18 mouse cellular contexts compared by ENCODE assay signal in genomic region chr11:114534436-114534835, GRCm38 (mm10).
DNase-seq lines count a peak whose midpoint lies in the region; ATAC-seq and TF ChIP-seq lines count a peak whose summit lies in the region.
"Had no signal": no experiment of that assay in that cellular context is flagged by ENCODE, and none has a peak within 500 bp of the region (broad histone marks: within the 10 kb centered on the region; RNA-seq: fewer than 3 reads in every experiment).

No protein-coding gene starts in this region.

- no peak for DNase-seq in hindbrain, embryonic 14.5 days (ENCODE audit: low spot score)
- DNase-seq in layer of hippocampus, adult 2 months (ENCODE audit: low spot score in 2 of 2) = peak; percentile 40 to 41
- DNase-seq in layer of hippocampus, adult 9-10 months (ENCODE audit: low spot score) = peak; percentile 15
- no peak for DNase-seq in kidney, postnatal 14 days
- DNase-seq: adrenal gland, adult 2 months; adrenal gland, postnatal 25 days; cerebellum, adult 18-20 months; cerebellum, adult 9-11 months; cerebellum, postnatal 36 days; gastrocnemius, adult 2 months; gastrocnemius, postnatal 25 days had no signal

- peaks cover 33% of the 10 kb centered on the region for H3K4me1 ChIP-seq in hindbrain, embryonic 13.5 days (replicated peaks)
- peaks cover 17% of the 10 kb centered on the region for H3K4me1 ChIP-seq in hindbrain, embryonic 14.5 days (replicated peaks; ENCODE audit: control insufficient read depth, insufficient read depth, low read length)
- peaks cover 29% of the 10 kb centered on the region for H3K4me1 ChIP-seq in midbrain, embryonic 12.5 days
- H3K4me1 ChIP-seq in midbrain, embryonic 16.5 days (ENCODE audit: control insufficient read depth, insufficient read depth, low read length) = peaks cover 18% of the 10 kb centered on the region

- H3K27ac ChIP-seq in hindbrain, embryonic 13.5 days = 0 out of 2 replicates have a peak overlapping the region, but pooled peaks have one; percentile 44
- H3K27ac ChIP-seq in hindbrain, embryonic 14.5 days = no peak overlapping the region
- H3K27ac ChIP-seq in midbrain, embryonic 12.5 days (replicated peaks) = peak overlapping the region; percentile 10; the same call in 1 of the 2 replicates
- H3K27ac ChIP-seq in midbrain, embryonic 16.5 days (ENCODE audit: low read length) = no peak overlapping the region
- H3K27ac ChIP-seq in layer of hippocampus, adult 2 months = peak overlapping the region; percentile 70
- H3K27ac ChIP-seq: embryonic facial prominence, embryonic 13.5 days; forebrain, embryonic 13.5 days; gastrocnemius, adult 2 months had no signal

- no peaks in the 10 kb centered on the region; the same call in 1 of the 2 replicates for H3K27me3 ChIP-seq in hindbrain, embryonic 13.5 days
- H3K27me3 ChIP-seq in hindbrain, embryonic 14.5 days (ENCODE audit: control insufficient read depth, insufficient read depth, low read length) = no peaks in the 10 kb centered on the region
- H3K27me3 ChIP-seq in midbrain, embryonic 12.5 days = no peaks in the 10 kb centered on the region
- H3K27me3 ChIP-seq in midbrain, embryonic 16.5 days (ENCODE audit: control insufficient read depth, insufficient read depth, low read depth, low read length) = no peaks in the 10 kb centered on the region
- H3K27me3 ChIP-seq: embryonic facial prominence, embryonic 13.5 days; forebrain, embryonic 13.5 days had no signal

- no peak for ATAC-seq in hindbrain, embryonic 13.5 days (ENCODE audit: low FRiP score)
- ATAC-seq in hindbrain, embryonic 14.5 days (ENCODE audit: low FRiP score) = no peak
- no peak for ATAC-seq in midbrain, embryonic 12.5 days (ENCODE audit: low FRiP score, low read depth)
- no peak for ATAC-seq in midbrain, embryonic 16.5 days
- ATAC-seq: forebrain, embryonic 13.5 days; Patski had no signal

- no peak overlapping the region for H3K4me3 ChIP-seq in hindbrain, embryonic 13.5 days
- no peak overlapping the region for H3K4me3 ChIP-seq in hindbrain, embryonic 14.5 days (replicated peaks; ENCODE audit: low read length)
- H3K4me3 ChIP-seq in midbrain, embryonic 12.5 days = no peak overlapping the region
- H3K4me3 ChIP-seq in midbrain, embryonic 16.5 days (ENCODE audit: low read depth, low read length) = no peak overlapping the region
- H3K4me3 ChIP-seq in layer of hippocampus, adult 2 months = no peak overlapping the region
- H3K4me3 ChIP-seq: embryonic facial prominence, embryonic 13.5 days; forebrain, embryonic 13.5 days; gastrocnemius, adult 2 months; heart, embryonic 12.5 days had no signal

- no peak overlapping the region for H3K9ac ChIP-seq in hindbrain, embryonic 13.5 days
- H3K9ac ChIP-seq in hindbrain, embryonic 14.5 days = no peak overlapping the region
- no peak overlapping the region for H3K9ac ChIP-seq in midbrain, embryonic 12.5 days (replicated peaks)
- no peak overlapping the region for H3K9ac ChIP-seq in midbrain, embryonic 16.5 days (ENCODE audit: low read depth, low read length)
- H3K9ac ChIP-seq: embryonic facial prominence, embryonic 13.5 days; forebrain, embryonic 13.5 days; heart, embryonic 12.5 days had no signal

- 49% methylated on average over 7 of the region's 7 CpGs for WGBS in hindbrain, embryonic 13.5 days
- 58% methylated on average over 7 of the region's 7 CpGs for WGBS in hindbrain, embryonic 14.5 days
- WGBS in midbrain, embryonic 12.5 days = 66% methylated on average over 7 of the region's 7 CpGs
- WGBS in midbrain, embryonic 16.5 days = 45% methylated on average over 7 of the region's 7 CpGs

- H3K9me3 ChIP-seq in hindbrain, embryonic 13.5 days = no peaks in the 10 kb centered on the region
- H3K9me3 ChIP-seq in hindbrain, embryonic 14.5 days (ENCODE audit: control insufficient read depth, low read length) = no peaks in the 10 kb centered on the region
- H3K9me3 ChIP-seq in midbrain, embryonic 12.5 days = no peaks in the 10 kb centered on the region
- no peaks in the 10 kb centered on the region for H3K9me3 ChIP-seq in midbrain, embryonic 16.5 days (replicated peaks; ENCODE audit: control insufficient read depth, low read length, poor library complexity, severe bottlenecking)
- H3K9me3 ChIP-seq: forebrain, embryonic 13.5 days had no signal

- H3K36me3 ChIP-seq in hindbrain, embryonic 13.5 days = no peaks in the 10 kb centered on the region
- no peaks in the 10 kb centered on the region for H3K36me3 ChIP-seq in hindbrain, embryonic 14.5 days (replicated peaks; ENCODE audit: control insufficient read depth, insufficient read depth)
- no peaks in the 10 kb centered on the region for H3K36me3 ChIP-seq in midbrain, embryonic 12.5 days
- H3K36me3 ChIP-seq in midbrain, embryonic 16.5 days (ENCODE audit: control insufficient read depth, insufficient read depth, low read length) = no peaks in the 10 kb centered on the region
- H3K36me3 ChIP-seq: embryonic facial prominence, embryonic 13.5 days; heart, embryonic 12.5 days had no signal

- no peak for TF ChIP-seq CTCF in layer of hippocampus, adult 2 months (conservative IDR thresholded peaks at IDR 0.05)

- H3K4me2 ChIP-seq in hindbrain, embryonic 13.5 days = no peak overlapping the region
- no peak overlapping the region for H3K4me2 ChIP-seq in hindbrain, embryonic 14.5 days (replicated peaks)
- no peak overlapping the region for H3K4me2 ChIP-seq in midbrain, embryonic 12.5 days (replicated peaks)
- H3K4me2 ChIP-seq in midbrain, embryonic 16.5 days (ENCODE audit: low read length) = no peak overlapping the region
- H3K4me2 ChIP-seq: embryonic facial prominence, embryonic 13.5 days; forebrain, embryonic 13.5 days; heart, embryonic 12.5 days had no signal

Comparison
In these comparisons a context has a peak if more than half of its experiments do, and no peak if none do; other contexts are left out.
1. H3K27ac ChIP-seq: peak in hindbrain, embryonic 13.5 days (single experiment), midbrain, embryonic 12.5 days (single experiment) and layer of hippocampus, adult 2 months (single experiment); none in hindbrain, embryonic 14.5 days (single experiment) and midbrain, embryonic 16.5 days (single experiment).
2. DNase-seq: peak in layer of hippocampus, adult 2 months (2 of 2) and layer of hippocampus, adult 9-10 months (single experiment); none in hindbrain, embryonic 14.5 days (single experiment) and kidney, postnatal 14 days (single experiment).